Mouse (Mus musculus): ENCODE data around the gene Clasrp. TPM values are rescaled to one million over a fixed set of nuclear protein-coding genes. Genes with fewer than 3 reads are reported as not detected.

Clasrp gene
- polyA plus RNA-seq (2015; fragmentation: Nextera tagmentation; extraction: Ambion mirVana) = 61.3 and 64.9 TPM in 2 replicates

GRCm38 (mm10) chr7:19603849-19604605 lies at the start of gene Clasrp:
TSS of gene Clasrp (minus strand) at chr7:19604486.
- Histone ChIP-seq H3K9me3 (no peaks in the 10 kb centered on the region), H3K36me3 (peaks cover 23% of the 10 kb centered on the region), H3K9ac (replicated peaks) (peak within 1 kb of the TSS; percentile 93), H3K27ac (replicated peaks) (peak within 1 kb of the TSS; percentile 62), H3K4me3 (peak within 1 kb of the TSS; percentile 80), H3K27me3 (no peaks in the 10 kb centered on the region), H3K4me1 (peaks cover 35% of the 10 kb centered on the region), H3K4me2 (replicated peaks) (peak within 1 kb of the TSS; percentile 77)
- peak; percentile 95 for ATAC-seq (replicated peaks)
- 1% methylated on average over 57 of the region's 57 CpGs for WGBS

DNA sequence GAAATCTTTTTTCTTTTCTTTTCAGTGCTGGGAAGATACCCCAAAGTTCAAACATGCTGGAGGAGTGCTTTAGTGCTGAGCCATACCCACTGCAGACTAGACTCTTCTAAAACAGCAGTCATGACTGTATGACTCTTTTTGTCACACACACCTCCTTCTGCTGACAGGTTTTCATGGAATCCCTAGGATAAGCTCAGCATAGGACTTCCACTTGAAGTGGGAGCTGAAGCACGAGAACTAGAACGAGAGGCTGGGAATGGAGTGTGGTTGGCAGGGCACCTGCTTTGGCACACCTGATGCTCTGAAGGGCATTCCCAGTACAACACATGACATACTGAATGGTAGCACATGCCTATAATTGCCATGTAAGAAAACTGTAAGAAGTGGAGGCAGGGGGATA lies 48.3 kb upstream of the Clasrp start:
- Histone ChIP-seq H3K4me1 (no peaks in the 10 kb centered on the region), H3K9ac (replicated peaks) (no peak overlapping the region), H3K4me2 (replicated peaks) (no peak overlapping the region), H3K4me3 (no peak overlapping the region), H3K27ac (replicated peaks) (no peak overlapping the region), H3K27me3 (no peaks in the 10 kb centered on the region), H3K36me3 (peaks cover 70% of the 10 kb centered on the region), H3K9me3 (no peaks in the 10 kb centered on the region)
- no peak for ATAC-seq (replicated peaks)
- 97% methylated on average over 2 of the region's 2 CpGs for WGBS

- Histone ChIP-seq H3K9ac (replicated peaks) (no peak overlapping the region), H3K9me3 (no peaks in the 10 kb centered on the region), H3K4me2 (replicated peaks) (no peak overlapping the region), H3K27me3 (no peaks in the 10 kb centered on the region), H3K4me3 (no peak overlapping the region), H3K4me1 (no peaks in the 10 kb centered on the region), H3K36me3 (peaks cover 77% of the 10 kb centered on the region), H3K27ac (replicated peaks) (no peak overlapping the region)
- 90% methylated on average over 6 of the region's 6 CpGs for WGBS
- ATAC-seq (replicated peaks) = no peak
Observed at GRCm38 (mm10) chr7:19651063-19651786, 46.9 kb upstream of the Clasrp start.

DNA sequence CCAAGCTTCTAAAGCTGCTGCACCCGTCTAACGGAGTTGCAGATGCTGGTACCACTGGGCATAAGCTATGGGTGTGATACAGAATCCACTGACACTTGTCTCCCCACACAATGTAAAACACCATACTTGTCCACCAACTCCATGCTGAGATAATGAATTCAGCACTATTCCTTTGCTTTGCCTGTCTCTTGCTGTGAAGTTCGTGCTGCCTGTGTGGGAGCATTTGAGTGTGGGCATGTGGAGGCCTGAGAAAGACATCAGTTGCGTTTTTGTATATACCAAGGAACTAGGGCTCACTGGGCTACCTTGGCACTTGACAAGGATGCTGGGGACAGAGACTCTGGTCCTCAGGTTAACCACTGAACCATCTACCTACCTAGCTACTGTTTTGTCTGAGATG lies 36.9 kb upstream of the Clasrp start:
- no peaks in the 10 kb centered on the region for H3K4me1 ChIP-seq
- no peaks in the 10 kb centered on the region for H3K9me3 ChIP-seq
- H3K36me3 ChIP-seq = peaks cover 94% of the 10 kb centered on the region
- H3K4me3 ChIP-seq = no peak overlapping the region
- 94% methylated on average over 4 of the region's 4 CpGs for WGBS
- no peak for ATAC-seq (replicated peaks)
- H3K27ac ChIP-seq (replicated peaks) = no peak overlapping the region
- H3K27me3 ChIP-seq = no peaks in the 10 kb centered on the region
- no peak overlapping the region for H3K9ac ChIP-seq (replicated peaks)
- H3K4me2 ChIP-seq (replicated peaks) = no peak overlapping the region

DNA sequence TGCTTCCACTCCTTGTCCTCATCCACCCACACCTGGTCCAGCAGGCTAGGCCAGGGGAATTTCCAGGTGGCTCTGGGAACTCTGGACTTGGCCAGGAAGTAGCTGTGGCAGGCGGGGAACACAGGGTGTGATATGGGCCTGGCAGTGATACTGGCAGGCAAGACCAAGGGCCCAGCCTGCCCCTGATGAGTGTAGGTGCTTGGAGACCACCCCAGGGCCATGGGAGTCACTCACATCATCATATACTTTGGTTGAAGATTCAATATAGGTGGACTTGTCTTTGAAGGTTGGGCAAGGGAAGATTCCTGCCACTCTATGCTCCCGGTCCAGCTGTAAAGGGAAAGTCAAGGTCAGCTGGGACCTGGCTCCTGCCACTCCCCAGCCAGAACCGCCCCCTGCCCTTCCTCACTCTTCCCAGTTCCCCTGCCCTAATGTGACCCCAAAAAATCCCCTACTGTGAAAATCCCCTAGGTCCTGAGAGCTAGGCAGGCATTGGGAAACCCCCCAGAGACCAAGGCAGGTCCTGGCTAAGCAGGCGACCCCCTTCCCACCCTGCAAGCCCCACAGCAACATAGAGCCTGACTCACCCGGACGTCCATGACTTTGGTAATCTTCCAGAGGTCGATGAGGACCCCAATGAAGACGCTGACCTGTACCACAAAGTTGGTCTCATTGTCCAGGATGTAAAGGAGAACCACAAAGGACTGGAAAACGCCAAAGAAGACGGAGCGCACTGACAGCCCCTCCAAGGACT lies 31.0 kb upstream of the Clasrp start:
- H3K36me3 ChIP-seq = peaks cover 84% of the 10 kb centered on the region
- WGBS = 93% methylated on average over 11 of the region's 11 CpGs
- no peak overlapping the region for H3K27ac ChIP-seq (replicated peaks)
- H3K4me2 ChIP-seq (replicated peaks) = no peak overlapping the region
- no peak overlapping the region for H3K4me3 ChIP-seq
- H3K4me1 ChIP-seq = no peaks in the 10 kb centered on the region
- no peak overlapping the region for H3K9ac ChIP-seq (replicated peaks)
- H3K27me3 ChIP-seq = no peaks in the 10 kb centered on the region
- H3K9me3 ChIP-seq = no peaks in the 10 kb centered on the region
- ATAC-seq (replicated peaks) = no peak

DNA sequence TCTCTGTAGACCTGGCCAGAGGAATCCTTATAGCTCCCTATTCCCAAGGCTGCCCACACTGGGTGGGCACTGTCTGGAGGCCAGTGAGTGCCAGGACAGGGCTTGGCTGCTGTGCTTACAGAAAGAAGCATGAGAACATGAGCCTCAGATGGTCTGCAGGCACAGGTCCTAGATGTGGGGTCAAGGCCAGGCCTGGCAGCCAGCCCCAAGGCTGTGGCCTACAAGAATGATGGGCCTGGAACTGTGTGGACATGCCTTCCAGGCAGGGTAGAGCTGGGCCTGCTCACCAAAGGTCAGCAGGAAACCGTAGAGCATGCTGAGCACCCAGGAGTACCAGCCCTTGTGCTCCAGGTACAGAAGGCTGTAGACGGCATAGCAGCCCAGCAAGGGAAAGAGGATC lies 30.3 kb upstream of the Clasrp start:
- Histone ChIP-seq H3K4me3 (no peak overlapping the region), H3K36me3 (peaks cover 78% of the 10 kb centered on the region), H3K4me2 (replicated peaks) (no peak overlapping the region), H3K27me3 (no peaks in the 10 kb centered on the region), H3K9me3 (no peaks in the 10 kb centered on the region), H3K4me1 (peaks cover 4% of the 10 kb centered on the region), H3K9ac (replicated peaks) (no peak overlapping the region), H3K27ac (replicated peaks) (no peak overlapping the region)
- WGBS = 90% methylated on average over 2 of the region's 2 CpGs
- no peak for ATAC-seq (replicated peaks)

DNA sequence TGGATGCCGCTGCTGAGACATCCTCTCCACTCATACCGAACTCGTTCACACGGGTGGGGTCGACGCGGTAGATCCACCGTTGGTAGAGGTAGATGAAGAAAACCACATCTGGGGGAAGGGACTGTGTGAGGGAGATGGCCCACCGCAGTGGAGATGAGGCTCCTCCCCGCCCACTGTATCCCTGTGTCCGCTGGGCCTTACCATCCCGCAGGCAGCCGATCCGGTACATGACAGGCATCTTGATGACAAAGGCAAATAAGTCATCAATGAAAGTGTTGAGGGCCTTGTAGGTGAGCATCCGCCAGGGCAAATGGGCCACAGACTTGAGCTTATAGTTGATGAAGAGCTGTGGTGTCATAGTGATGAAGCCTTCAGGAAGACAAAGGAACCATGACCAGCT lies 29.6 kb upstream of the Clasrp start:
- 95% methylated on average over 15 of the region's 15 CpGs for WGBS
- Histone ChIP-seq H3K27ac (replicated peaks) (no peak overlapping the region), H3K27me3 (no peaks in the 10 kb centered on the region), H3K9ac (replicated peaks) (no peak overlapping the region), H3K4me1 (peaks cover 7% of the 10 kb centered on the region), H3K4me3 (no peak overlapping the region), H3K36me3 (peaks cover 70% of the 10 kb centered on the region), H3K4me2 (replicated peaks) (no peak overlapping the region), H3K9me3 (no peaks in the 10 kb centered on the region)
- no peak for ATAC-seq (replicated peaks)

- Histone ChIP-seq H3K4me3 (no peak overlapping the region), H3K4me1 (peaks cover 13% of the 10 kb centered on the region), H3K9me3 (no peaks in the 10 kb centered on the region), H3K9ac (replicated peaks) (no peak overlapping the region), H3K27me3 (no peaks in the 10 kb centered on the region), H3K36me3 (peaks cover 64% of the 10 kb centered on the region), H3K27ac (replicated peaks) (no peak overlapping the region), H3K4me2 (replicated peaks) (no peak overlapping the region)
- WGBS = 93% methylated on average over 17 of the region's 17 CpGs
- no peak for ATAC-seq (replicated peaks)
Observed at GRCm38 (mm10) chr7:19633197-19633596, 28.9 kb upstream of the Clasrp start.

- no peak overlapping the region for H3K4me3 ChIP-seq
- H3K9me3 ChIP-seq = no peaks in the 10 kb centered on the region
- no peak overlapping the region for H3K27ac ChIP-seq (replicated peaks)
- peaks cover 15% of the 10 kb centered on the region for H3K4me1 ChIP-seq
- H3K36me3 ChIP-seq = peaks cover 59% of the 10 kb centered on the region
- H3K4me2 ChIP-seq (replicated peaks) = no peak overlapping the region
- no peak overlapping the region for H3K9ac ChIP-seq (replicated peaks)
- no peak for ATAC-seq (replicated peaks)
- no peaks in the 10 kb centered on the region for H3K27me3 ChIP-seq
Observed at GRCm38 (mm10) chr7:19632720-19633119, 28.4 kb upstream of the Clasrp start.

DNA sequence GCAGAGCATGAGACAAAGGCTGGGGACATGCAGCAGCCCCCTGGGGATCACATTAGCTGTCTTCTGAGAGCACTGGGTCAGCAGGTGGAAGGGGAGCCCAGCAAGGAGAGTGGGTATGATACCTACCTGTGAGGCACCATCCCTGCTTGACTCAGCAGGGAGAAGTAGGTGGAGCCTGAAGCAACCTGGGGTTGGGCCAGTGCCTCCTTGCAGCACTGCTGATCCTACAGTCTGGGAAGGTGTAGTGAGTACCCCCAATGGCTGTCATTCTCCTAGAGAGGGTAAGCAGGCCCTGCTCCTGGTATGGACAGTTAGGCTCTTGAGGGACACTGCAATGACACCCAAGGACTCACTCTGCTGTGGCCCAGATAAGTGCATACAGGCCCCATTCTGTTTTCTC lies 28.0 kb upstream of the Clasrp start:
- Histone ChIP-seq H3K9ac (replicated peaks) (no peak overlapping the region), H3K4me2 (replicated peaks) (no peak overlapping the region), H3K4me1 (peaks cover 15% of the 10 kb centered on the region), H3K27ac (replicated peaks) (no peak overlapping the region), H3K4me3 (no peak overlapping the region), H3K27me3 (no peaks in the 10 kb centered on the region), H3K9me3 (no peaks in the 10 kb centered on the region), H3K36me3 (peaks cover 54% of the 10 kb centered on the region)
- no peak for ATAC-seq (replicated peaks)

- Histone ChIP-seq H3K27ac (replicated peaks) (peak within 1 kb of the TSS; percentile 74), H3K4me3 (peak within 1 kb of the TSS; percentile 89), H3K4me1 (peaks cover 15% of the 10 kb centered on the region), H3K9ac (replicated peaks) (peak within 1 kb of the TSS; percentile 53), H3K4me2 (replicated peaks) (peak within 1 kb of the TSS; percentile 99), H3K27me3 (no peaks in the 10 kb centered on the region), H3K9me3 (no peaks in the 10 kb centered on the region), H3K36me3 (peaks cover 27% of the 10 kb centered on the region)
- under 1% methylated on average over 35 of the region's 41 CpGs for WGBS
- peak; percentile 68 for ATAC-seq (replicated peaks)
Observed at GRCm38 (mm10) chr7:19629361-19629734, 25.1 kb upstream of the Clasrp start, which contains the start of gene Relb. TSS of gene Relb (minus strand) at chr7:19629438.

All from forebrain, embryonic 15.5 days (tissue).